Mouse (Mus musculus) stomach, embryonic 15.5 days (tissue): ENCODE measurements around the gene Kmt2d. TPM values are rescaled to one million over a fixed set of nuclear protein-coding genes. Genes with fewer than 3 reads are reported as not detected.

ENCODE experiments used
- ATAC-seq: fragments of 200-750 bp; cut with Nextera tagmentation; 2 replicates; pipeline ENCODE4 v1.8.0; 2017; ENCODE audit warnings: low read depth, moderate number of reproducible peaks, moderate TSS enrichment; ENCODE audit not compliant: insufficient read depth, low FRiP score
- H3K27ac ChIP-seq: fragments of 300-500 bp; sonication (generic); 2 replicates; pipeline ENCODE4 v1.5.1; 2015; ENCODE audit warnings: mild to moderate bottlenecking, inconsistent platforms
- H3K27me3 ChIP-seq: fragments of 300-500 bp; sonication (generic); replicated peaks from 2 replicates; pipeline ENCODE4 v1.6.1; 2015; ENCODE audit warnings: inconsistent platforms
- H3K36me3 ChIP-seq: fragments of 300-500 bp; sonication (generic); 2 replicates; pipeline ENCODE4 v1.6.1; 2015; ENCODE audit warnings: inconsistent platforms
- H3K4me1 ChIP-seq: fragments of 300-500 bp; sonication (generic); 2 replicates; pipeline ENCODE4 v1.6.1; 2015; ENCODE audit warnings: inconsistent platforms
- H3K4me2 ChIP-seq: fragments of 300-500 bp; sonication (generic); 2 replicates; pipeline ENCODE4 v1.6.1; 2015; ENCODE audit warnings: mild to moderate bottlenecking, inconsistent platforms
- H3K4me3 ChIP-seq: fragments of 300-500 bp; sonication (generic); replicated peaks from 2 replicates; pipeline ENCODE4 v1.5.1; 2015; ENCODE audit warnings: inconsistent platforms
- H3K9ac ChIP-seq: fragments of 300-500 bp; sonication (generic); 2 replicates; pipeline ENCODE4 v1.6.1; 2015; ENCODE audit warnings: inconsistent platforms
- H3K9me3 ChIP-seq: fragments of 300-500 bp; sonication (generic); 2 replicates; pipeline ENCODE4 v1.6.1; 2016; ENCODE audit warnings: inconsistent platforms
- WGBS: fragments of 180-500 bp; shearing (Covaris S2); methylation state at CpG from one replicate; pipeline ENCODE4 v1.1.7; 2015; 5-methylcytosine and 5-hydroxymethylcytosine counted together
- polyA plus RNA-seq: library from polyadenylated mRNA; unstranded; fragments of >200 nt; fragmentation: Nextera tagmentation; extraction: Ambion mirVana; gene quantifications from 2 replicates; pipeline ENCODE4 v1.2.1, GENCODE M21; 2015

Gene Kmt2d
- polyA plus RNA-seq, 1 experiment from 2014 or later = 10.6 TPM

GRCm38 (mm10) chr15:98799396-98799795 is 71.6 kb downstream of the Kmt2d start:
- Histone ChIP-seq H3K4me3 (no peak overlapping the region), H3K9me3 (no peaks in the 10 kb centered on the region), H3K27ac (no peak overlapping the region), H3K36me3 (no peaks in the 10 kb centered on the region), H3K4me1 (0 out of 2 replicates have a peak, but pooled peaks cover 10% of the 10 kb centered on the region), H3K9ac (no peak overlapping the region), H3K4me2 (no peak overlapping the region), H3K27me3 (peaks cover 96% of the 10 kb centered on the region)
- ATAC-seq = no peak
- 13% methylated on average over 12 of the region's 12 CpGs for whole genome bisulfite sequencing

GRCm38 (mm10) chr15:98798903-98799302 is 72.1 kb downstream of the Kmt2d start:
- no peak overlapping the region for H3K4me3 ChIP-seq
- ATAC-seq = no peak

DNA sequence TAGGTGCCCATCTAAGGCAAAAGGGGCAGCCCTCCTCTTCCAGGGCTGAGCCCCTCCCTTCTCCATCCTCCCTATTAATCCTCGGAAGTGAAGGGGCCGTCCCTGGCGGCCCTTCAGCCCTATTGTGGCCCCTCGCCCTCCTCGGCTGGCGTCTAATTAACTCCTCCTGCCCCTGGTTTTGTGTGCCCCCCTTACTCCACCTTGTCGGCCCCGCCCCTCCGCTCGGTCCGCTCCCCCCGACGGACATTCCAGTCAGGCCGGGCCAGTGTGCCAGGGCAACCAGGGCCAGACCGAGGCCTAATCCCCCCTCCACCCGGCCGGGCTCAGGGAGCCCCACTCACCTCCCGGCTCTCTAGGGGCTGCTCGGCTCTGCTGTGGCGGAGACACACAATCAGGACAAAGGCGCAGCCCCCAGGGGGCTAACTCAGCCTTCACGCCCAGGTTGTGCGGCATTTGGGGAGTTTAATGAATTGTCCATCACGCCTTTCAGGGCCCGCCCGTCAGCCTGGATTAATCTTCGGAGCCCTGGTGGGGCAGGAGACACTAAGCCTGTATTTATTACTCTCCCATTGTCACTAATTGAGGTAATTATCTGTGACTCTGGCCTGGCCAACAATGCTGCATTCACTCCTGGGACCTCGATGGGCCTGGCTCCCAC is 73.0 kb downstream of the Kmt2d start:
- Histone ChIP-seq H3K4me3 (no peak overlapping the region), H3K36me3 (no peaks in the 10 kb centered on the region), H3K27me3 (peaks cover 95% of the 10 kb centered on the region), H3K9me3 (no peaks in the 10 kb centered on the region), H3K9ac (no peak overlapping the region), H3K4me2 (no peak overlapping the region), H3K27ac (no peak overlapping the region), H3K4me1 (peaks cover 7% of the 10 kb centered on the region; the same call in 1 of the 2 replicates)
- ATAC-seq = no peak
- 9% methylated on average over 28 of the region's 28 CpGs for WGBS

More at GRCm38 (mm10) chr15:98798903-98799302, 72.1 kb downstream of the Kmt2d start:
- H3K9ac ChIP-seq = no peak overlapping the region
- 60% methylated on average over 3 of the region's 3 CpGs for WGBS
- no peak overlapping the region for H3K27ac ChIP-seq
- H3K4me1 ChIP-seq = 0 out of 2 replicates have a peak, but pooled peaks cover 9% of the 10 kb centered on the region
- no peaks in the 10 kb centered on the region for H3K9me3 ChIP-seq
- peaks cover 95% of the 10 kb centered on the region for H3K27me3 ChIP-seq
- no peak overlapping the region for H3K4me2 ChIP-seq
- no peaks in the 10 kb centered on the region for H3K36me3 ChIP-seq

DNA sequence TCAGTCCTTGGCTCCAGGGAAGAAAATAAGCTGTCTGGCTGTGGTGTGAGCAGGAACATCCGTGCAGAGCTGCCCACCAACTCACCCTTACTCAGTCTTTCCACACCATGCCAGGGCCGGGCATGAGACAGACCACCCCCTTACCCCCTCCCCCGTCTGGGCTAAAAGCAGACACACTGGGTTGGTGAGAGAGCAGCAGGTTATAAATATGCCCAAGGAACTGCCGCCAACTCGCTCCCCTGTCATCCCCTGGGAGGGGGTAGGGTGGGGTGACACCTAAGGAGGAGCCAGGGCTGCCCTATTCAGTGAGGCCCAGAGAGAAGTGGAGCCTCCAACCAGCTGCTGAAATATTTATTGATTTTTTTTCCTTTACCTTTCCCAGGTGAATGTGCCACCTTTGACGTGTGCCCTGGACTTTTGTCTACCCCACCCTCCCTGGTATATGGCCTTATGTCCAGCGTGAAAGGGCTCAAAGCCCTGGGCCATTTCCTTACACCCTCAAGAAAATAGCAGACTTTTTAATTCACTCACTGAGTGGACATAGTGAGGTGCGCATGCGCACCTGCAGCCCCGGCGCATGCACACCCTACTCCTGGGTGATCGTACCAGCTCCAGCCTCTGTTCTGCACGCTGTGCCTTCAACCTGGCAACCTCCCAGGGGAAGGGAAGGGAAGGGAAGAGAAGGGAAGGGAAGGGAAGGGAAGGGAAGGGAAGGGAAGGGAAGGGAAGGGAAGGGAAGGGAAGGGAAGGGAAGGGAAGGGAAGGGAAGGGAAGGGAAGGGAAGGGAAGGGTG is 74.0 kb downstream of the Kmt2d start:
- Histone ChIP-seq H3K4me2 (no peak overlapping the region), H3K4me1 (peaks cover 15% of the 10 kb centered on the region), H3K9ac (no peak overlapping the region), H3K27me3 (peaks cover 95% of the 10 kb centered on the region), H3K9me3 (no peaks in the 10 kb centered on the region), H3K4me3 (no peak overlapping the region), H3K27ac (no peak overlapping the region), H3K36me3 (no peaks in the 10 kb centered on the region)
- peak; percentile 61; the same call in 1 of the 2 replicates for ATAC-seq
- WGBS = 2% methylated on average over 13 of the region's 13 CpGs

- no peaks in the 10 kb centered on the region for H3K36me3 ChIP-seq
- H3K9me3 ChIP-seq = no peaks in the 10 kb centered on the region
- H3K4me2 ChIP-seq = peak overlapping the region; percentile 49; the same call in 1 of the 2 replicates
- peak overlapping the region; percentile 29; the same call in 1 of the 2 replicates for H3K4me3 ChIP-seq
- H3K27ac ChIP-seq = no peak overlapping the region
- peaks cover 95% of the 10 kb centered on the region for H3K27me3 ChIP-seq
- no peak for ATAC-seq
- H3K4me1 ChIP-seq = peaks cover 39% of the 10 kb centered on the region
- WGBS = 3% methylated on average over 13 of the region's 13 CpGs
- no peak overlapping the region for H3K9ac ChIP-seq
These were observed 77.8 kb downstream of the Kmt2d start for GRCm38 (mm10) chr15:98793141-98793698.

DNA sequence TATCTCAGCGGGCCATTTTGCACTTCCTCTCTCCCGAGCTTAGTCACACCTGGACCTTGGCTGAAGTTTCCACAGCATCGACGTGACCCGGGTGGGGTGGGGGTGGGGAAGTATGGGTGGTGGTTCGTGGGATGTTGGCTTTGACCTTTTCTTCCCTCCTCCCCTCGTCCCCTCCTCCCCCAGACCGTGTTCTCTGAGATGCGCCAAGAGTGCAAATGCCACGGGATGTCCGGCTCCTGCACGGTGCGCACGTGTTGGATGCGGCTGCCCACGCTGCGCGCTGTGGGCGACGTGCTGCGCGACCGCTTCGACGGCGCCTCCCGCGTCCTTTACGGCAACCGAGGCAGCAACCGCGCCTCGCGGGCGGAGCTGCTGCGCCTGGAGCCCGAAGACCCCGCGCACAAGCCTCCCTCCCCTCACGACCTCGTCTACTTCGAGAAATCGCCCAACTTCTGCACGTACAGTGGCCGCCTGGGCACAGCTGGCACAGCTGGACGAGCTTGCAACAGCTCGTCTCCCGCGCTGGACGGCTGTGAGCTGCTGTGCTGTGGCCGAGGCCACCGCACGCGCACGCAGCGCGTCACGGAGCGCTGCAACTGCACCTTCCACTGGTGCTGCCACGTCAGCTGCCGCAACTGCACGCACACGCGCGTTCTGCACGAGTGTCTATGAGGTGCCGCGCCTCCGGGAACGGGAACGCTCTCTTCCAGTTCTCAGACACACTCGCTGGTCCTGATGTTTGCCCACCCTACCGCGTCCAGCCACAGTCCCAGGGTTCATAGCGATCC is 78.6 kb downstream of the Kmt2d start:
- no peak for ATAC-seq
- Histone ChIP-seq H3K9ac (no peak overlapping the region), H3K4me1 (peaks cover 39% of the 10 kb centered on the region), H3K36me3 (no peaks in the 10 kb centered on the region), H3K27me3 (peaks cover 95% of the 10 kb centered on the region), H3K4me3 (peak overlapping the region; percentile 29), H3K9me3 (no peaks in the 10 kb centered on the region), H3K27ac (no peak overlapping the region), H3K4me2 (peak overlapping the region; percentile 49)
- under 1% methylated on average over 75 of the region's 75 CpGs for WGBS

- H3K4me3 ChIP-seq = peak overlapping the region; percentile 17
- H3K4me2 ChIP-seq = peak overlapping the region; percentile 5; the same call in 1 of the 2 replicates
These were observed 79.2 kb downstream of the Kmt2d start for GRCm38 (mm10) chr15:98791771-98792170.

DNA sequence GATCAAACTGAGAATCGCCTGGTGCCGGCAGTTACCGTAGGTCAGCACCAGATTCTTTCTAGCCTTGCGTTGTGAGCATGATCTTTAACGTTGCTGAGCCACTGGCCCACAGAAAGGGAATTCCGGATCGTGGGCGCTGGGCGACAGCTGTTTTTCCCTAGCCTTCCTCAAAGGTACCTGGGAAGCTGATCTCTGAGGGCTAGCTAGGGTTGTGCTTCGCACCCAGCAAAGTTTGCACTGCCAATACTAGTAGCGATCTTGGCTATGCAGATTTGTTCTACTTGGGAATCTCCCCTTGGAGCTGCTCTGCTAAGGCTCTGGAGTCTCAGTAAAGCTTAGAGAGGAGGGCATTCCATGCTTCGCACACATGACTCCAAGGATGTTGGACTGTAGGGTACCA is 79.8 kb downstream of the Kmt2d start:
- peaks cover 87% of the 10 kb centered on the region for H3K27me3 ChIP-seq
- no peak overlapping the region for H3K9ac ChIP-seq
- peak overlapping the region; percentile 17 for H3K4me3 ChIP-seq
- no peaks in the 10 kb centered on the region for H3K9me3 ChIP-seq
- ATAC-seq = no peak
- H3K4me1 ChIP-seq = peaks cover 33% of the 10 kb centered on the region
- no peaks in the 10 kb centered on the region for H3K36me3 ChIP-seq
- WGBS = 3% methylated on average over 12 of the region's 12 CpGs
- H3K4me2 ChIP-seq = peak overlapping the region; percentile 44
- no peak overlapping the region for H3K27ac ChIP-seq

More at GRCm38 (mm10) chr15:98791771-98792170, 79.2 kb downstream of the Kmt2d start:
- ATAC-seq = no peak; the same call in 1 of the 2 replicates
- peaks cover 36% of the 10 kb centered on the region for H3K4me1 ChIP-seq
- 1% methylated on average over 23 of the region's 23 CpGs for WGBS
- no peaks in the 10 kb centered on the region for H3K36me3 ChIP-seq
- no peak overlapping the region for H3K9ac ChIP-seq
- no peak overlapping the region for H3K27ac ChIP-seq
- no peaks in the 10 kb centered on the region for H3K9me3 ChIP-seq
- peaks cover 92% of the 10 kb centered on the region for H3K27me3 ChIP-seq

GRCm38 (mm10) chr15:98790761-98791160 is 80.2 kb downstream of the Kmt2d start:
- Histone ChIP-seq H3K27ac (no peak overlapping the region), H3K4me3 (peak overlapping the region; percentile 17), H3K36me3 (no peaks in the 10 kb centered on the region), H3K4me2 (peak overlapping the region; percentile 44), H3K4me1 (peaks cover 33% of the 10 kb centered on the region), H3K27me3 (peaks cover 84% of the 10 kb centered on the region), H3K9me3 (no peaks in the 10 kb centered on the region), H3K9ac (no peak overlapping the region)
- 1% methylated on average over 23 of the region's 23 CpGs for WGBS
- no peak for ATAC-seq

GRCm38 (mm10) chr15:98789661-98790535 is 81.1 kb downstream of the Kmt2d start, which contains the start of gene Wnt1:
Gene Wnt1, plus strand, starts transcription at chr15:98789857.
- Histone ChIP-seq H3K36me3 (no peaks in the 10 kb centered on the region), H3K4me1 (peaks cover 33% of the 10 kb centered on the region), H3K4me3 (peak within 1 kb of the TSS; percentile 17), H3K27ac (no peak within 1 kb of the TSS), H3K27me3 (peaks cover 79% of the 10 kb centered on the region), H3K9me3 (no peaks in the 10 kb centered on the region), H3K9ac (no peak within 1 kb of the TSS), H3K4me2 (peak within 1 kb of the TSS; percentile 44)
- ATAC-seq = no peak; the same call in 1 of the 2 replicates
- 5% methylated on average over 48 of the region's 51 CpGs for WGBS
